ENCODE assay signal across 31 mouse cellular contexts in genomic region chr9:114550033-114550432, GRCm38 (mm10). TPM values are rescaled to one million over a fixed set of nuclear protein-coding genes. Genes with fewer than 3 reads are reported as not detected.
A peak's percentile ranks its signal among the peaks of the same experiment; 100 is the strongest.
DNase-seq lines count a peak whose midpoint lies in the region; ATAC-seq lines count a peak whose summit lies in the region.
"Had no signal": no experiment of that assay in that cellular context is flagged by ENCODE, and none has a peak within 500 bp of the region (broad histone marks: within the 10 kb centered on the region; RNA-seq: fewer than 3 reads in every experiment).

No protein-coding gene starts in this region.

- H3K27me3 ChIP-seq in hindbrain, embryonic 10.5 days (ENCODE audit: insufficient read depth, poor library complexity, severe bottlenecking), result no peaks in the 10 kb centered on the region
- H3K27me3 ChIP-seq in hindbrain, embryonic 11.5 days (ENCODE audit: control insufficient read depth, insufficient read depth, low read length), result no peaks in the 10 kb centered on the region
- no peaks in the 10 kb centered on the region for H3K27me3 ChIP-seq in lung, embryonic 16.5 days (ENCODE audit: control insufficient read depth, insufficient read depth, low read depth, low read length)
- H3K27me3 ChIP-seq in limb, embryonic 10.5 days (ENCODE audit: low read depth, poor library complexity, severe bottlenecking), result no peaks in the 10 kb centered on the region
- H3K27me3 ChIP-seq: CH12.LX; embryonic facial prominence, embryonic 12.5 days; heart, embryonic 12.5 days; hindbrain, embryonic 15.5 days; limb, embryonic 12.5 days; neural tube, embryonic 13.5 days had no signal

- H3K4me2 ChIP-seq in hindbrain, embryonic 11.5 days (replicated peaks; ENCODE audit: low read depth, low read length), result no peak overlapping the region
- H3K4me2 ChIP-seq in lung, embryonic 16.5 days (ENCODE audit: low read depth, low read length), result no peak overlapping the region
- H3K4me2 ChIP-seq: embryonic facial prominence, embryonic 12.5 days; forebrain, embryonic 12.5 days; heart, embryonic 12.5 days; hindbrain, embryonic 15.5 days; limb, embryonic 12.5 days; midbrain, embryonic 15.5 days; neural tube, embryonic 13.5 days had no signal

- H3K27ac ChIP-seq in hindbrain, embryonic 10.5 days, result peak overlapping the region; percentile 81
- H3K27ac ChIP-seq in hindbrain, embryonic 11.5 days (ENCODE audit: low read depth, low read length), result no peak overlapping the region
- H3K27ac ChIP-seq in lung, embryonic 16.5 days (ENCODE audit: low read length), result peak overlapping the region; percentile 50
- H3K27ac ChIP-seq in limb, embryonic 10.5 days, result peak overlapping the region; percentile 78; the same call in 1 of the 2 replicates
- H3K27ac ChIP-seq: embryonic facial prominence, embryonic 12.5 days; forebrain, embryonic 12.5 days; hindbrain, embryonic 15.5 days; limb, embryonic 12.5 days; liver, embryonic 14.5 days; midbrain, embryonic 15.5 days; neural tube, embryonic 13.5 days had no signal

- WGBS in hindbrain, embryonic 10.5 days, result 13% methylated on average over 6 of the region's 6 CpGs
- WGBS in hindbrain, embryonic 11.5 days, result 12% methylated on average over 6 of the region's 6 CpGs
- 12% methylated on average over 6 of the region's 6 CpGs for WGBS in lung, embryonic 16.5 days
- 30% methylated on average over 6 of the region's 6 CpGs for WGBS in limb, embryonic 10.5 days

- no peak for ATAC-seq in hindbrain, embryonic 11.5 days (ENCODE audit: low FRiP score)
- no peak for ATAC-seq in lung, embryonic 16.5 days (ENCODE audit: low read depth)
- ATAC-seq: midbrain, embryonic 15.5 days had no signal

- H3K36me3 ChIP-seq in hindbrain, embryonic 10.5 days, result peaks cover 19% of the 10 kb centered on the region
- H3K36me3 ChIP-seq in hindbrain, embryonic 11.5 days (ENCODE audit: control insufficient read depth, insufficient read depth, low read length), result no peaks in the 10 kb centered on the region
- H3K36me3 ChIP-seq in lung, embryonic 16.5 days (ENCODE audit: control insufficient read depth, insufficient read depth, low read length), result no peaks in the 10 kb centered on the region
- peaks cover 32% of the 10 kb centered on the region for H3K36me3 ChIP-seq in limb, embryonic 10.5 days
- H3K36me3 ChIP-seq: embryonic facial prominence, embryonic 12.5 days; forebrain, embryonic 12.5 days; heart, embryonic 12.5 days; hindbrain, embryonic 15.5 days; limb, embryonic 12.5 days; midbrain, embryonic 15.5 days; neural tube, embryonic 13.5 days had no signal

- no peak overlapping the region for H3K4me3 ChIP-seq in hindbrain, embryonic 10.5 days
- H3K4me3 ChIP-seq in hindbrain, embryonic 11.5 days (ENCODE audit: low read depth, low read length), result no peak overlapping the region
- no peak overlapping the region for H3K4me3 ChIP-seq in lung, embryonic 16.5 days (ENCODE audit: low read length)
- no peak overlapping the region for H3K4me3 ChIP-seq in limb, embryonic 10.5 days
- H3K4me3 ChIP-seq: embryonic facial prominence, embryonic 12.5 days; forebrain, embryonic 12.5 days; heart, embryonic 12.5 days; hindbrain, embryonic 15.5 days; limb, embryonic 12.5 days; megakaryocyte, embryonic 14.5 days; midbrain, embryonic 15.5 days; neural tube, embryonic 13.5 days had no signal

- 0 out of 2 replicates have a peak, but pooled peaks cover 3% of the 10 kb centered on the region for H3K9me3 ChIP-seq in hindbrain, embryonic 10.5 days
- no peaks in the 10 kb centered on the region for H3K9me3 ChIP-seq in hindbrain, embryonic 11.5 days (ENCODE audit: control insufficient read depth, low read length)
- no peaks in the 10 kb centered on the region for H3K9me3 ChIP-seq in lung, embryonic 16.5 days (ENCODE audit: control insufficient read depth, low read length)
- 0 out of 2 replicates have a peak, but pooled peaks cover 1% of the 10 kb centered on the region for H3K9me3 ChIP-seq in limb, embryonic 10.5 days (replicated peaks)
- H3K9me3 ChIP-seq: embryonic facial prominence, embryonic 12.5 days; forebrain, embryonic 12.5 days; heart, embryonic 12.5 days; hindbrain, embryonic 15.5 days; limb, embryonic 12.5 days; megakaryocyte, embryonic 14.5 days; midbrain, embryonic 15.5 days; neural tube, embryonic 13.5 days had no signal

- no peak for DNase-seq in hindbrain, embryonic 10.5 days (ENCODE audit: low spot score)
- no peak for DNase-seq in hindbrain, embryonic 11.5 days (ENCODE audit: low spot score)
- DNase-seq in lung, postnatal 14 days, result no peak
- peak; percentile 71 for DNase-seq in Muller cell, postnatal 12 days (ENCODE audit: inconsistent ontology term)
- no peak for DNase-seq in limb, embryonic 10.5 days (ENCODE audit: low spot score)
- no peak for DNase-seq in frontal cortex, postnatal 14 days (ENCODE audit: low spot score in 2 of 2)
- DNase-seq: adrenal gland, adult 8-10 months; B cell, adult 2 months; cerebellum, adult 18-20 months; cerebellum, postnatal 14 days; gastrocnemius, postnatal 14 days; heart, adult 11 months; kidney, postnatal 36 days; layer of hippocampus, postnatal 36 days; retina, postnatal 1 day; right cerebral cortex, postnatal 25 days; thymus, adult 18-20 months; thymus, postnatal 36 days had no signal

- no peak overlapping the region for H3K9ac ChIP-seq in hindbrain, embryonic 11.5 days (ENCODE audit: low read depth, low read length)
- H3K9ac ChIP-seq in lung, embryonic 16.5 days (ENCODE audit: low read length), result 0 out of 2 replicates have a peak overlapping the region, but pooled peaks have one; percentile 21
- H3K9ac ChIP-seq: embryonic facial prominence, embryonic 12.5 days; forebrain, embryonic 12.5 days; heart, embryonic 12.5 days; hindbrain, embryonic 15.5 days; limb, embryonic 12.5 days; liver, embryonic 14.5 days; midbrain, embryonic 15.5 days; neural tube, embryonic 13.5 days had no signal

- H3K4me1 ChIP-seq in hindbrain, embryonic 10.5 days (replicated peaks), result peaks cover 94% of the 10 kb centered on the region
- peaks cover 16% of the 10 kb centered on the region for H3K4me1 ChIP-seq in hindbrain, embryonic 11.5 days (replicated peaks; ENCODE audit: control insufficient read depth, insufficient read depth, low read length)
- peaks cover 57% of the 10 kb centered on the region for H3K4me1 ChIP-seq in lung, embryonic 16.5 days (replicated peaks; ENCODE audit: control insufficient read depth, insufficient read depth, low read length)
- peaks cover 79% of the 10 kb centered on the region for H3K4me1 ChIP-seq in limb, embryonic 10.5 days

RNA-seq across cellular contexts. Expression of gene Trim71, which starts 14.1 kb away (rescaled TPM):
- 3.8 and 8.3 TPM in 2 replicates for polyA plus RNA-seq in hindbrain, embryonic 10.5 days (2016; fragmentation: Nextera tagmentation; extraction: Ambion mirVana)
- 1.9 and 2.7 TPM in 2 replicates for polyA plus RNA-seq in hindbrain, embryonic 11.5 days (2014; fragmentation: Nextera tagmentation; extraction: Ambion mirVana)
- 0.79 and 0.87 TPM in 2 replicates for polyA plus RNA-seq in lung, embryonic 16.5 days (2015; fragmentation: Nextera tagmentation; extraction: Ambion mirVana)
- polyA plus RNA-seq in limb, embryonic 10.5 days (2016; fragmentation: Nextera tagmentation; extraction: Ambion mirVana), result 6.2 and 11.5 TPM in 2 replicates

RNA-seq across cellular contexts. Expression of gene C130032M10Rik, which starts 34.5 kb away (rescaled TPM):
- 0.38 and 1.9 TPM in 2 replicates for polyA plus RNA-seq in hindbrain, embryonic 10.5 days (2016; fragmentation: Nextera tagmentation; extraction: Ambion mirVana)
- not detected in 2 replicates for polyA plus RNA-seq in hindbrain, embryonic 11.5 days (2014; fragmentation: Nextera tagmentation; extraction: Ambion mirVana)
- 0.21 and 0.72 TPM in 2 replicates for polyA plus RNA-seq in lung, embryonic 16.5 days (2015; fragmentation: Nextera tagmentation; extraction: Ambion mirVana)
- polyA plus RNA-seq in limb, embryonic 10.5 days (2016; fragmentation: Nextera tagmentation; extraction: Ambion mirVana), result 1.5 and 1.6 TPM in 2 replicates
- polyA plus RNA-seq: forebrain, embryonic 12.5 days; hindbrain, embryonic 15.5 days; intestine, embryonic 14.5 days; liver, embryonic 14.5 days; midbrain, embryonic 15.5 days; neural tube, embryonic 13.5 days; spleen, adult 2 months had no signal

RNA-seq across cellular contexts. Expression of gene Ccr4, which starts 45.3 kb away (rescaled TPM):
- 0.07 TPM in 1 of 2 replicates, not detected in the other for polyA plus RNA-seq in hindbrain, embryonic 10.5 days (2016; fragmentation: Nextera tagmentation; extraction: Ambion mirVana)
- polyA plus RNA-seq in hindbrain, embryonic 11.5 days (2014; fragmentation: Nextera tagmentation; extraction: Ambion mirVana), result not detected in 2 replicates
- 0.11 and 0.25 TPM in 2 replicates for polyA plus RNA-seq in lung, embryonic 16.5 days (2015; fragmentation: Nextera tagmentation; extraction: Ambion mirVana)
- 0.06 TPM in 1 of 2 replicates, not detected in the other for polyA plus RNA-seq in limb, embryonic 10.5 days (2016; fragmentation: Nextera tagmentation; extraction: Ambion mirVana)
- polyA plus RNA-seq: embryonic facial prominence, embryonic 12.5 days; forebrain, embryonic 12.5 days; heart, embryonic 12.5 days; hindbrain, embryonic 15.5 days; limb, embryonic 12.5 days; liver, embryonic 14.5 days; midbrain, embryonic 15.5 days; neural tube, embryonic 13.5 days had no signal
